Mouse (Mus musculus): ENCODE results near the gene Cep135. TPM values are rescaled to one million over a fixed set of nuclear protein-coding genes. Genes with fewer than 3 reads are reported as not detected.

The Cep135 gene
- polyA plus RNA-seq, 1 experiment from 2014 or later = 9.6 TPM

- no peak for ATAC-seq (replicated peaks; ENCODE audit: insufficient number of reproducible peaks, low FRiP score, low TSS enrichment)
- no peak overlapping the region for H3K9ac ChIP-seq (ENCODE audit: low read depth, low read length)
- 77% methylated on average over 5 of the region's 5 CpGs for WGBS (ENCODE audit: insufficient replicate concordance)
Measured at GRCm38 (mm10) chr5:76683455-76683854, 95.0 kb downstream of the Cep135 start.

DNA sequence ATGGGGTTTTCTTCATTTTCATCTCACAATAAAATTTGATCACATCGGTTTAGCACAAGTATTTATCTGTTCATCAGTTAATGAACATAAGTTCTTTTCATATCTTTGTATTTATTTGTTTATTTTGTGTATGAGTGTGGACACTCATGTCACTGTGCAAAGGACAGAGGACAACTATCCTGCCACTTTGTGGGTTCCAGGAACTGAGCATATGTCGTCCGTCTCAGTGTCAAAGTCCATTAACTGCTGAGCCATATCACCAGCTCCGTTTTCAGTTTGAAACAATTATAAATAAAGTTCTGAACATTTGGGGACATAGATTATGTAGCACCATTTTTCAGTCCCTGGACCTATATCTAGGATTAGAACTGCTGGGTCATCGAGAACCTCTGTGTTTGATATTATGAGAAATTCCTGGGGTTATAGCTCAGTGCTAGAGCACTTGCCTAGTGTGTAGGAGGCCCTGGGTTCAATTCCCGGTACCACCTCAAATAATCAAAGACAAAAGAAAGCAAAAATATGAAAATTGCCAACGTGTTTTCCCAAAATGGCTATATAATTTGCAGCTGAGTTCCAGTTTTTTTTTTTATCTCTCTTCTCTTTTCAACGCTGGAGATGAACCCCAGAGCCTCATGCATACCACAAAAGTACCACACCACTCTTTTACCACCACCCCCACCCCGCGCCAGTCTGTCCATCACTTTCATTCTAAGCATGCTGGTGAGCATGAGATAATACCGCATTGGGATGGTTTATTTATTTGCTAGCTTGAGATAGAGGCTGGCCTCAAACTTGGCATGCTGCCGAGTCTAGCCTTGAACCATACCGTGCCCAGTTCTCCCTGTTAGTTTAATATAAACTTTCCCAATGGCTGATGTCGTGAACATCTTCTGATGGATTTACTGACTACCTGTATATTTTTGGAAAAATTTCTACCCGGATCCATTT, 96.4 kb downstream of the Cep135 start:
- no peak overlapping the region for H3K27ac ChIP-seq (ENCODE audit: low read depth, low read length)
- H3K36me3 ChIP-seq (ENCODE audit: control insufficient read depth, insufficient read depth, low read length) = no peaks in the 10 kb centered on the region
- no peaks in the 10 kb centered on the region for H3K4me1 ChIP-seq (ENCODE audit: control insufficient read depth, insufficient read depth, low read length)
- H3K9me3 ChIP-seq (replicated peaks; ENCODE audit: control insufficient read depth, low read length) = no peaks in the 10 kb centered on the region
- H3K4me3 ChIP-seq (ENCODE audit: low read depth, low read length) = no peak overlapping the region
- WGBS (ENCODE audit: insufficient replicate concordance) = 82% methylated on average over 15 of the region's 15 CpGs
- H3K27me3 ChIP-seq (ENCODE audit: control insufficient read depth, insufficient read depth, low read length) = no peaks in the 10 kb centered on the region
- ATAC-seq (replicated peaks; ENCODE audit: insufficient number of reproducible peaks, low FRiP score, low TSS enrichment) = no peak
- H3K4me2 ChIP-seq = no peak overlapping the region
- no peak overlapping the region for H3K9ac ChIP-seq (ENCODE audit: low read depth, low read length)

More at GRCm38 (mm10) chr5:76683455-76683854, 95.0 kb downstream of the Cep135 start:
- H3K27ac ChIP-seq (ENCODE audit: low read depth, low read length) = no peak overlapping the region
- H3K36me3 ChIP-seq (ENCODE audit: control insufficient read depth, insufficient read depth, low read length) = no peaks in the 10 kb centered on the region
- H3K4me3 ChIP-seq (ENCODE audit: low read depth, low read length) = no peak overlapping the region
- H3K9me3 ChIP-seq (replicated peaks; ENCODE audit: control insufficient read depth, low read length) = no peaks in the 10 kb centered on the region
- H3K4me2 ChIP-seq = no peak overlapping the region
- no peaks in the 10 kb centered on the region for H3K4me1 ChIP-seq (ENCODE audit: control insufficient read depth, insufficient read depth, low read length)
- no peaks in the 10 kb centered on the region for H3K27me3 ChIP-seq (ENCODE audit: control insufficient read depth, insufficient read depth, low read length)

- no peaks in the 10 kb centered on the region for H3K27me3 ChIP-seq (ENCODE audit: control insufficient read depth, insufficient read depth, low read length)
- no peak overlapping the region for H3K4me2 ChIP-seq
- no peak overlapping the region for H3K27ac ChIP-seq (ENCODE audit: low read depth, low read length)
- no peak overlapping the region for H3K9ac ChIP-seq (ENCODE audit: low read depth, low read length)
- no peak for ATAC-seq (replicated peaks; ENCODE audit: insufficient number of reproducible peaks, low FRiP score, low TSS enrichment)
- H3K36me3 ChIP-seq (ENCODE audit: control insufficient read depth, insufficient read depth, low read length) = no peaks in the 10 kb centered on the region
- H3K4me1 ChIP-seq (ENCODE audit: control insufficient read depth, insufficient read depth, low read length) = no peaks in the 10 kb centered on the region
- H3K9me3 ChIP-seq (replicated peaks; ENCODE audit: control insufficient read depth, low read length) = no peaks in the 10 kb centered on the region
- H3K4me3 ChIP-seq (ENCODE audit: low read depth, low read length) = no peak overlapping the region
- WGBS (ENCODE audit: insufficient replicate concordance) = 75% methylated on average over 10 of the region's 10 CpGs
Measured at GRCm38 (mm10) chr5:76687961-76688600, 99.6 kb downstream of the Cep135 start.

- Histone ChIP-seq H3K4me3 (ENCODE audit: low read depth, low read length) (no peak overlapping the region), H3K4me2 (no peak overlapping the region), H3K4me1 (ENCODE audit: control insufficient read depth, insufficient read depth, low read length) (no peaks in the 10 kb centered on the region), H3K27me3 (ENCODE audit: control insufficient read depth, insufficient read depth, low read length) (no peaks in the 10 kb centered on the region), H3K9ac (ENCODE audit: low read depth, low read length) (no peak overlapping the region), H3K27ac (ENCODE audit: low read depth, low read length) (no peak overlapping the region), H3K36me3 (ENCODE audit: control insufficient read depth, insufficient read depth, low read length) (no peaks in the 10 kb centered on the region), H3K9me3 (replicated peaks; ENCODE audit: control insufficient read depth, low read length) (no peaks in the 10 kb centered on the region)
- no peak for ATAC-seq (replicated peaks; ENCODE audit: insufficient number of reproducible peaks, low FRiP score, low TSS enrichment)
- 83% methylated on average over 6 of the region's 6 CpGs for WGBS (ENCODE audit: insufficient replicate concordance)
Measured at GRCm38 (mm10) chr5:76688643-76689042, 100.1 kb downstream of the Cep135 start.

DNA sequence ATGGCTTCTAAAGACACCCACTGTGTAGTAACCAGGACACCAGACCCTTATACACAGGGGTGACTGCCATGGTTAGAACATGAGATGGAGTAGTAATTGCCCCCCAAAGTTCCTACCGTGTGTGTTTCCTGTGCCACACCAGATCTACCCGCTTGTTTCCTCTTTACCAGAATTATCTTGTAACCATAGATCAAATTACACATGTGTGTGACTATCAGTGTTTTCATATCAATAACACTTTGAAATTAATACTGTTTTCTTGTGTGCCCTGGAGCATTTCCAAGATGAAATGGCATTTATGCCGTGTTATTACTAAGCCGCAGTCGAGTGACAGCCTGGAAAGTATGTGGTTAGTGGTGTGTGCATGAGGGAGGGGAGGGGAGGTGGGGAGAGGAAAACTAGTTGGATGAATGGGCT, 101.7 kb downstream of the Cep135 start:
- Histone ChIP-seq H3K4me3 (ENCODE audit: low read depth, low read length) (no peak overlapping the region), H3K27ac (ENCODE audit: low read depth, low read length) (no peak overlapping the region), H3K27me3 (ENCODE audit: control insufficient read depth, insufficient read depth, low read length) (no peaks in the 10 kb centered on the region), H3K4me1 (ENCODE audit: control insufficient read depth, insufficient read depth, low read length) (no peaks in the 10 kb centered on the region), H3K9me3 (replicated peaks; ENCODE audit: control insufficient read depth, low read length) (no peaks in the 10 kb centered on the region), H3K4me2 (no peak overlapping the region), H3K36me3 (ENCODE audit: control insufficient read depth, insufficient read depth, low read length) (no peaks in the 10 kb centered on the region), H3K9ac (ENCODE audit: low read depth, low read length) (no peak overlapping the region)
- WGBS (ENCODE audit: insufficient replicate concordance) = 76% methylated on average over 5 of the region's 5 CpGs
- no peak for ATAC-seq (replicated peaks; ENCODE audit: insufficient number of reproducible peaks, low FRiP score, low TSS enrichment)

DNA sequence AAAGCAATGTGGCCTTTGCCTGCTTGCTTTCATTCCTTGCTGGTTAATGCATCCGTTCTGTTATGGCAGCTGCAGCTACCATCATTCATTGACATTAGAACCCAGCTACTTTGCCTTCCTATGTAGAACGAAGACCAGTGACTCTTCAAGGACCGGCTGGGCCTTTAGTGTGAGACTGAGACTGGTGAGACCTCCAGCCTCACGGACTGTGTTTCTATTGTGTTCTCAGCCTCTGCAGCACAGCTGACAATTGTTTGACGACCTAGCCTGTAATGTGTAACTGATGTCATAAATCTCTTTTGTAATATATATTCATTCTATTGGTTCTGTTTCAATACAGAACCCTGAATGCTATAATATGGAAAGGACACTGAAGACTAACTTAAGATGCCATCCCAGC, 102.8 kb downstream of the Cep135 start:
- no peak overlapping the region for H3K4me3 ChIP-seq (ENCODE audit: low read depth, low read length)
- H3K36me3 ChIP-seq (ENCODE audit: control insufficient read depth, insufficient read depth, low read length) = no peaks in the 10 kb centered on the region
- WGBS (ENCODE audit: insufficient replicate concordance) = 89% methylated on average over 5 of the region's 5 CpGs
- no peak overlapping the region for H3K9ac ChIP-seq (ENCODE audit: low read depth, low read length)
- no peak overlapping the region for H3K27ac ChIP-seq (ENCODE audit: low read depth, low read length)
- H3K4me1 ChIP-seq (ENCODE audit: control insufficient read depth, insufficient read depth, low read length) = no peaks in the 10 kb centered on the region
- ATAC-seq (replicated peaks; ENCODE audit: insufficient number of reproducible peaks, low FRiP score, low TSS enrichment) = no peak
- no peak overlapping the region for H3K4me2 ChIP-seq
- no peaks in the 10 kb centered on the region for H3K9me3 ChIP-seq (replicated peaks; ENCODE audit: control insufficient read depth, low read length)
- no peaks in the 10 kb centered on the region for H3K27me3 ChIP-seq (ENCODE audit: control insufficient read depth, insufficient read depth, low read length)

GRCm38 (mm10) chr5:76691706-76692424, 103.4 kb downstream of the Cep135 start:
- ATAC-seq (replicated peaks; ENCODE audit: insufficient number of reproducible peaks, low FRiP score, low TSS enrichment) = no peak
- H3K4me2 ChIP-seq = no peak overlapping the region
- no peaks in the 10 kb centered on the region for H3K4me1 ChIP-seq (ENCODE audit: control insufficient read depth, insufficient read depth, low read length)
- H3K4me3 ChIP-seq (ENCODE audit: low read depth, low read length) = no peak overlapping the region
- H3K9me3 ChIP-seq (replicated peaks; ENCODE audit: control insufficient read depth, low read length) = no peaks in the 10 kb centered on the region
- H3K27me3 ChIP-seq (ENCODE audit: control insufficient read depth, insufficient read depth, low read length) = no peaks in the 10 kb centered on the region
- WGBS (ENCODE audit: insufficient replicate concordance) = 78% methylated on average over 12 of the region's 12 CpGs
- H3K36me3 ChIP-seq (ENCODE audit: control insufficient read depth, insufficient read depth, low read length) = no peaks in the 10 kb centered on the region
- H3K27ac ChIP-seq (ENCODE audit: low read depth, low read length) = no peak overlapping the region
- no peak overlapping the region for H3K9ac ChIP-seq (ENCODE audit: low read depth, low read length)
